Mouse (Mus musculus): ENCODE results near the gene Tmem235. TPM values are rescaled to one million over a fixed set of nuclear protein-coding genes. Genes with fewer than 3 reads are reported as not detected.

The Tmem235 gene
- polyA plus RNA-seq, 1 experiment: 0.05 TPM

DNA sequence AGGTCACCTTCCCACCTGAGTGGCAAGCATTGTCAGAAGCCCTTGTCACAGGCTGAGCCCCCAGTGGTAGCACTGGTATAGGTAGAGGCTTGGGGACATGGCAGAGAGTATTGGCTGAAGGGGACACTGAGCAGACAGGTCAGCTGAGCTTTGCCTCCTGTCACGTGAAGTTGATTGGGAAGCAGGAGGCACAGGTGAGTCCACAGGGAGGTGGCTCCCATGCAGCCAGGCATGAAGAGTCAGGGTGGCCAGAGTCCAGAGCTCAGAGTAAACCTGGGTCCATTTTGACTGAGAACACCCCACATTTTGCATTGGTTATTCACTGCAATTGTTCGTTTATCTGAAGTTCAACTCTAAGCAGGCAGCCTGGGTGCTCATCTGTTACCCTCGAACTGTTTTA lies 7.7 kb upstream of the Tmem235 start:
- no peak for TF ChIP-seq USF1 (IDR thresholded peaks at IDR 0.05; ENCODE audit: low read depth)
- Histone ChIP-seq H3K4me3 (ENCODE audit: insufficient read depth, poor library complexity, severe bottlenecking) (no peak overlapping the region), H3ac (ENCODE audit: control insufficient read depth, insufficient read length, low read depth) (no peak overlapping the region), H3K79me2 (ENCODE audit: control insufficient read depth, insufficient read depth) (peaks cover 73% of the 10 kb centered on the region), H3K36me3 (ENCODE audit: control insufficient read depth, insufficient read depth) (peaks cover 74% of the 10 kb centered on the region), H3K27me3 (ENCODE audit: control insufficient read depth, insufficient read depth, insufficient read length) (no peaks in the 10 kb centered on the region), H3K79me3 (ENCODE audit: low read depth) (peaks cover 53% of the 10 kb centered on the region)

DNA sequence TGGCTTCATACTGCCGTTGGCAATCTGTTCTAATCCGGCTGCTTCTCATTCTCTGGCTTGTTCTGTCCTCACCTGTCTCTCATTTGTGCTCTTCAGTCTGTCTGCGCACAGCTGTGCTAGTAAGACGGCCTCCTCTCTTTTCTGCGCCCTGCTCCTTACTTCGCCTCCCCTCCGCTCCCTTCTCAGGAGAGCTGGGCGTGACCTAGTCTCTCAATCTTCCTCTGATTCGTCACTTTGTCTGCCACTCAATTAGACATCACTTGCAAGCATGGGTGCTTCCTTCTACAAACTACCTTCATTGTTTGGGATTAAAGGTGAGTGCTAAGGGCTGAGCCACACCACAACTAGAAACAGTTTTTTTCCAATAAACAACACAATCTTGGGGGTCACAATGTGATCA lies 6.3 kb upstream of the Tmem235 start:
- H3K36me3 ChIP-seq (ENCODE audit: control insufficient read depth, insufficient read depth): peaks cover 74% of the 10 kb centered on the region
- TF ChIP-seq CEBPB (IDR thresholded peaks at IDR 0.05; ENCODE audit: low read depth) (no peak), MAX (IDR thresholded peaks at IDR 0.05) (no peak), MYOG (IDR thresholded peaks at IDR 0.05; ENCODE audit: control insufficient read depth, extremely low read depth, insufficient read length) (no peak), MYOD1 (IDR thresholded peaks at IDR 0.05; ENCODE audit: control insufficient read depth, insufficient read length, low read depth) (no peak), CTCF (IDR thresholded peaks at IDR 0.05; ENCODE audit: control insufficient read depth, insufficient read depth, insufficient read length) (no peak), FOSL1 (IDR thresholded peaks at IDR 0.05; ENCODE audit: insufficient read depth, low read length, poor library complexity, severe bottlenecking) (no peak), USF1 (IDR thresholded peaks at IDR 0.05; ENCODE audit: low read depth) (no peak)
- H3K27me3 ChIP-seq (ENCODE audit: control insufficient read depth, insufficient read depth, insufficient read length): no peaks in the 10 kb centered on the region
- peaks cover 52% of the 10 kb centered on the region for H3K79me3 ChIP-seq (ENCODE audit: low read depth)
- no peak overlapping the region for H3K4me3 ChIP-seq (ENCODE audit: insufficient read depth, poor library complexity, severe bottlenecking)
- peaks cover 60% of the 10 kb centered on the region for H3K79me2 ChIP-seq (ENCODE audit: control insufficient read depth, insufficient read depth)
- no peak overlapping the region for H3ac ChIP-seq (ENCODE audit: control insufficient read depth, insufficient read length, low read depth)

DNA sequence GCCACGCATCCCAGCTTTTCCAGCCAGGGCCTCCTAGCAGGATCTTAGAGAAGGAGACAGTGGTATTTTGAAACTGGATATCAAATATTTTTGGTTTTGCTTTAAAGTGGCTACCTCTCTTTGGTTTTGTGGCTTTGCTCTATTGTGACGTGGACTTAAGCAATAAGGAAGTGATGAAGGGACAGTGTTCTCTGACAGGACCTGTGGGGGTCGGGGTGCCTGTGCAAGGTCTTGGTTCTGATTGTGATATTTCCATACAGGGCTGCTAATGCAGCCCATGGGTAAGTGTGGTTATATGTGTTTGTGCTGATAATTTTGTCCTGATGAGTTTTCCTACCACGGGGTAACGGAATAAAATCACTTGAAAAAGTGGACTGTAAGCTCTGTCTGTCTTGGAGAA lies 5.2 kb upstream of the Tmem235 start:
- H3K79me2 ChIP-seq (ENCODE audit: control insufficient read depth, insufficient read depth): peaks cover 49% of the 10 kb centered on the region
- peaks cover 41% of the 10 kb centered on the region for H3K79me3 ChIP-seq (ENCODE audit: low read depth)
- peaks cover 72% of the 10 kb centered on the region for H3K36me3 ChIP-seq (ENCODE audit: control insufficient read depth, insufficient read depth)
- TF ChIP-seq CEBPB (IDR thresholded peaks at IDR 0.05; ENCODE audit: low read depth): no peak
- no peak for TF ChIP-seq MAX (IDR thresholded peaks at IDR 0.05)
- no peak for TF ChIP-seq MYOG (IDR thresholded peaks at IDR 0.05; ENCODE audit: control insufficient read depth, extremely low read depth, insufficient read length)
- no peak for TF ChIP-seq USF1 (IDR thresholded peaks at IDR 0.05; ENCODE audit: low read depth)
- TF ChIP-seq CTCF (IDR thresholded peaks at IDR 0.05; ENCODE audit: control insufficient read depth, insufficient read depth, insufficient read length): no peak
- no peak for TF ChIP-seq MYOD1 (IDR thresholded peaks at IDR 0.05; ENCODE audit: control insufficient read depth, insufficient read length, low read depth)
- TF ChIP-seq FOSL1 (IDR thresholded peaks at IDR 0.05; ENCODE audit: insufficient read depth, low read length, poor library complexity, severe bottlenecking): no peak
- no peaks in the 10 kb centered on the region for H3K27me3 ChIP-seq (ENCODE audit: control insufficient read depth, insufficient read depth, insufficient read length)
- H3K4me3 ChIP-seq (ENCODE audit: insufficient read depth, poor library complexity, severe bottlenecking): no peak overlapping the region
- no peak overlapping the region for H3ac ChIP-seq (ENCODE audit: control insufficient read depth, insufficient read length, low read depth)

DNA sequence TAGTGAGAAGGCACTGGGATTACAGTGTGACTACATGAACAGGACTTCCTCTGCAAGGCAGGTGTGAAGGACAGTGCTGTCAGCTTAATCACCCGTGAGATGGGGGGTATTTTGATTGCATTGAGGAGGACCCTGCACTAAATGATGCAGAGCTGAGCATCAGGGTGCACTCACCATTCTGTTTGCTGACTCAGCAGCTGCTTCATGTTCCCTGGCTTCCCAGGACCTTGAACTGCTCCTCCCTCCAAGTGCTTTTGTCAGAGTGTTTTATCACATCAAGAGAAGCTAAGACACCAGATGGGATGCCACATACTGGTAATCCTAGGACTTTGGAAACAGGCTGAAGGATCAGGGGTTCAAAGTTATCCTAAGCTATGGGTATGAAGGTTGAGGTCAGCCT lies 4.6 kb upstream of the Tmem235 start:
- Histone ChIP-seq H3ac (ENCODE audit: control insufficient read depth, insufficient read length, low read depth) (no peak overlapping the region), H3K4me3 (ENCODE audit: insufficient read depth, poor library complexity, severe bottlenecking) (no peak overlapping the region), H3K27me3 (ENCODE audit: control insufficient read depth, insufficient read depth, insufficient read length) (no peaks in the 10 kb centered on the region), H3K36me3 (ENCODE audit: control insufficient read depth, insufficient read depth) (peaks cover 65% of the 10 kb centered on the region), H3K79me2 (ENCODE audit: control insufficient read depth, insufficient read depth) (peaks cover 43% of the 10 kb centered on the region), H3K79me3 (ENCODE audit: low read depth) (peaks cover 36% of the 10 kb centered on the region)
- TF ChIP-seq MYOG (IDR thresholded peaks at IDR 0.05; ENCODE audit: control insufficient read depth, extremely low read depth, insufficient read length) (no peak), CTCF (IDR thresholded peaks at IDR 0.05; ENCODE audit: control insufficient read depth, insufficient read depth, insufficient read length) (no peak), USF1 (IDR thresholded peaks at IDR 0.05; ENCODE audit: low read depth) (no peak), MYOD1 (IDR thresholded peaks at IDR 0.05; ENCODE audit: control insufficient read depth, insufficient read length, low read depth) (no peak), FOSL1 (IDR thresholded peaks at IDR 0.05; ENCODE audit: insufficient read depth, low read length, poor library complexity, severe bottlenecking) (no peak), MAX (IDR thresholded peaks at IDR 0.05) (no peak), CEBPB (IDR thresholded peaks at IDR 0.05; ENCODE audit: low read depth) (no peak)

DNA sequence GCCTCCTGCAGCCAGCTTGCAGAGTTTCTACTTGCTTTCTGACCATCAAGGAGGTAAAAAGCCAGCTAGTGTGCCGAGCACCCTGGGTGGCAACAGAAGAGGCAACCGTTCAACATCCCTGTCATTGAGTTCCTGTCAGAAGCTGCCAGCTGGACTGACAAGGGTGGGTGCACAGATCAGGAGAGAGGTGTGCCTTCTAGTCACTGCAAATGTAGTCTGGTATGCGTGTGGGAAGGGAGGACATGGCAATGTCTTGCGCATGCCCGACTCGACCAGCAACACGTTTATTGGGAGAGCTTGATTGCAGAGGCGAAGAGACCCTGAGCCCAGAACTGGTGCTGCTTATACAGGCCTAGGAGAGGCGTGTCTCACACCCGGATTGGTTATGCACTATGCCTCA lies 3.1 kb upstream of the Tmem235 start:
- Histone ChIP-seq H3K4me3 (ENCODE audit: insufficient read depth, poor library complexity, severe bottlenecking) (no peak overlapping the region), H3K36me3 (ENCODE audit: control insufficient read depth, insufficient read depth) (peaks cover 51% of the 10 kb centered on the region), H3K27me3 (ENCODE audit: control insufficient read depth, insufficient read depth, insufficient read length) (no peaks in the 10 kb centered on the region), H3K79me3 (ENCODE audit: low read depth) (peaks cover 21% of the 10 kb centered on the region), H3K79me2 (ENCODE audit: control insufficient read depth, insufficient read depth) (peaks cover 28% of the 10 kb centered on the region), H3ac (ENCODE audit: control insufficient read depth, insufficient read length, low read depth) (no peak overlapping the region)
- TF ChIP-seq USF1 (IDR thresholded peaks at IDR 0.05; ENCODE audit: low read depth) (no peak), MYOG (IDR thresholded peaks at IDR 0.05; ENCODE audit: control insufficient read depth, extremely low read depth, insufficient read length) (no peak), MAX (IDR thresholded peaks at IDR 0.05) (no peak)

DNA sequence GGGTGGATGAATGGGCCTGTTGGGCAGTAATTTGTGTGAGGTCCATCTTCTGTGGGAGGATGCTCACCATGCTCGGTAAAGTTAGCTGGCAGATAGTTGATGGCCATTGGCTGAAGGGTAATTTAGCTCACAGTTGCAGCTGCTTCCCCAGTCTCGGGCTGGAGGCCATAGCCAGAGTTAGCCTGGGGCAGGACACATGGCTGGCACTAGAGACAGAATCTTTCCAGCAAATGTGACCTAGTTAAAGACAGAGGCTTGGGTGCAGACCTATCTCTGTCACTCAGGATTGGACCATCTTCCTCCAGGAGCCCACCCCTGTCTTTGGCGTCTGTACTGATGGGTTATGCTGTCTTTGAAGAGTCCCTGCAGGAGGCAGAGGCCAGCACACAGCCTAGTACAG lies 2.2 kb upstream of the Tmem235 start:
- Histone ChIP-seq H3K79me3 (ENCODE audit: low read depth) (peaks cover 12% of the 10 kb centered on the region), H3K36me3 (ENCODE audit: control insufficient read depth, insufficient read depth) (peaks cover 41% of the 10 kb centered on the region), H3K4me3 (ENCODE audit: insufficient read depth, poor library complexity, severe bottlenecking) (no peak overlapping the region), H3ac (ENCODE audit: control insufficient read depth, insufficient read length, low read depth) (no peak overlapping the region), H3K79me2 (ENCODE audit: control insufficient read depth, insufficient read depth) (peaks cover 19% of the 10 kb centered on the region), H3K27me3 (ENCODE audit: control insufficient read depth, insufficient read depth, insufficient read length) (no peaks in the 10 kb centered on the region)
- TF ChIP-seq MYOD1 (IDR thresholded peaks at IDR 0.05; ENCODE audit: control insufficient read depth, insufficient read length, low read depth): no peak
- no peak for TF ChIP-seq USF1 (IDR thresholded peaks at IDR 0.05; ENCODE audit: low read depth)
- TF ChIP-seq FOSL1 (IDR thresholded peaks at IDR 0.05; ENCODE audit: insufficient read depth, low read length, poor library complexity, severe bottlenecking): no peak
- TF ChIP-seq MAX (IDR thresholded peaks at IDR 0.05): no peak
- TF ChIP-seq MYOG (IDR thresholded peaks at IDR 0.05; ENCODE audit: control insufficient read depth, extremely low read depth, insufficient read length): no peak
- no peak for TF ChIP-seq CEBPB (IDR thresholded peaks at IDR 0.05; ENCODE audit: low read depth)
- no peak for TF ChIP-seq CTCF (IDR thresholded peaks at IDR 0.05; ENCODE audit: control insufficient read depth, insufficient read depth, insufficient read length)
